Mouse (Mus musculus): ENCODE results near the gene 5730455P16Rik. TPM values are rescaled to one million over a fixed set of nuclear protein-coding genes. Genes with fewer than 3 reads are reported as not detected.
"Not testable (repeated sequence)": the region's sequence is repeated elsewhere in the genome, so short reads cannot be mapped to it uniquely, and the experiment has no call there.

5730455P16Rik gene
- polyA plus RNA-seq (2012; rRNA removed) = 3.5 and 4.7 TPM in 2 replicates

GRCm38 (mm10) chr11:80377712-80378451 lies at the start of gene 5730455P16Rik:
TSS of gene 5730455P16Rik (minus strand) at chr11:80378034.
- Histone ChIP-seq H3K36me3 (ENCODE audit: control insufficient read depth, insufficient read depth, low read length) (peaks cover 4% of the 10 kb centered on the region; the same call in 1 of the 2 replicates), H3K27ac (ENCODE audit: insufficient read depth, low read length) (peak within 1 kb of the TSS; percentile 31), H3K4me1 (ENCODE audit: control insufficient read depth, insufficient read depth, insufficient read length) (no peaks in the 10 kb centered on the region; the same call in 1 of the 2 replicates), H3K4me3 (ENCODE audit: extremely low read depth, insufficient read depth, insufficient read length) (peak within 1 kb of the TSS; percentile 71), H3K27me3 (ENCODE audit: control insufficient read depth, insufficient read depth, low read length) (no peaks in the 10 kb centered on the region)
- DNase-seq (ENCODE audit: low read depth in 1 of 2, low spot score in 2 of 2) = peak; percentile 64 to 67
- peak; percentile 64 for TF ChIP-seq POLR2A (IDR thresholded peaks at IDR 0.05; ENCODE audit: low read depth, low read length)
- TF ChIP-seq CTCF (IDR thresholded peaks at IDR 0.05; ENCODE audit: extremely low read depth, insufficient read depth, insufficient read length, insufficient replicate concordance) = no peak
- 1% methylated on average over 40 of the region's 43 CpGs for WGBS

GRCm38 (mm10) chr11:80426029-80426813 lies 48.4 kb upstream of the 5730455P16Rik start:
- 82% methylated on average over 16 of the region's 16 CpGs for WGBS
- H3K36me3 ChIP-seq (ENCODE audit: control insufficient read depth, insufficient read depth, low read length); DNase-seq (ENCODE audit: low read depth in 1 of 2, low spot score in 2 of 2); H3K4me3 ChIP-seq (ENCODE audit: extremely low read depth, insufficient read depth, insufficient read length); H3K4me1 ChIP-seq (ENCODE audit: control insufficient read depth, insufficient read depth, insufficient read length); H3K27ac ChIP-seq (ENCODE audit: insufficient read depth, low read length); H3K27me3 ChIP-seq (ENCODE audit: control insufficient read depth, insufficient read depth, low read length): not testable (repeated sequence)

- 63% methylated on average over 5 of the region's 5 CpGs for WGBS
- TF ChIP-seq POLR2A (IDR thresholded peaks at IDR 0.05; ENCODE audit: low read depth, low read length) (no peak), CTCF (IDR thresholded peaks at IDR 0.05; ENCODE audit: extremely low read depth, insufficient read depth, insufficient read length, insufficient replicate concordance) (no peak)
- Histone ChIP-seq H3K4me1 (ENCODE audit: control insufficient read depth, insufficient read depth, insufficient read length) (0 out of 2 replicates have a peak, but pooled peaks cover 3% of the 10 kb centered on the region), H3K36me3 (ENCODE audit: control insufficient read depth, insufficient read depth, low read length) (no peaks in the 10 kb centered on the region), H3K27me3 (ENCODE audit: control insufficient read depth, insufficient read depth, low read length) (no peaks in the 10 kb centered on the region), H3K4me3 (ENCODE audit: extremely low read depth, insufficient read depth, insufficient read length) (no peak overlapping the region), H3K27ac (ENCODE audit: insufficient read depth, low read length) (no peak overlapping the region)
- DNase-seq (ENCODE audit: low read depth in 1 of 2, low spot score in 2 of 2) = no peak
Measured at GRCm38 (mm10) chr11:80425247-80425778, 47.5 kb upstream of the 5730455P16Rik start.

- Histone ChIP-seq H3K4me3 (ENCODE audit: extremely low read depth, insufficient read depth, insufficient read length) (no peak overlapping the region), H3K4me1 (ENCODE audit: control insufficient read depth, insufficient read depth, insufficient read length) (0 out of 2 replicates have a peak, but pooled peaks cover under 1% of the 10 kb centered on the region), H3K36me3 (ENCODE audit: control insufficient read depth, insufficient read depth, low read length) (no peaks in the 10 kb centered on the region), H3K27ac (ENCODE audit: insufficient read depth, low read length) (no peak overlapping the region), H3K27me3 (ENCODE audit: control insufficient read depth, insufficient read depth, low read length) (no peaks in the 10 kb centered on the region)
- WGBS = 73% methylated on average over 2 of the region's 2 CpGs
- no peak for DNase-seq (ENCODE audit: low read depth in 1 of 2, low spot score in 2 of 2)
- TF ChIP-seq CTCF (IDR thresholded peaks at IDR 0.05; ENCODE audit: extremely low read depth, insufficient read depth, insufficient read length, insufficient replicate concordance) = no peak
- TF ChIP-seq POLR2A (IDR thresholded peaks at IDR 0.05; ENCODE audit: low read depth, low read length) = no peak
Measured at GRCm38 (mm10) chr11:80424691-80425090, 46.9 kb upstream of the 5730455P16Rik start.

- H3K4me3 ChIP-seq (ENCODE audit: extremely low read depth, insufficient read depth, insufficient read length) = no peak overlapping the region
- no peaks in the 10 kb centered on the region for H3K4me1 ChIP-seq (ENCODE audit: control insufficient read depth, insufficient read depth, insufficient read length)
- no peaks in the 10 kb centered on the region for H3K27me3 ChIP-seq (ENCODE audit: control insufficient read depth, insufficient read depth, low read length)
- 69% methylated on average over 7 of the region's 7 CpGs for WGBS
- no peaks in the 10 kb centered on the region for H3K36me3 ChIP-seq (ENCODE audit: control insufficient read depth, insufficient read depth, low read length)
- no peak for TF ChIP-seq POLR2A (IDR thresholded peaks at IDR 0.05; ENCODE audit: low read depth, low read length)
- no peak for TF ChIP-seq CTCF (IDR thresholded peaks at IDR 0.05; ENCODE audit: extremely low read depth, insufficient read depth, insufficient read length, insufficient replicate concordance)
- no peak overlapping the region for H3K27ac ChIP-seq (ENCODE audit: insufficient read depth, low read length)
- DNase-seq (ENCODE audit: low read depth in 1 of 2, low spot score in 2 of 2) = no peak
Measured at GRCm38 (mm10) chr11:80421421-80422047, 43.7 kb upstream of the 5730455P16Rik start.

GRCm38 (mm10) chr11:80420202-80420984 lies 42.6 kb upstream of the 5730455P16Rik start:
- H3K27me3 ChIP-seq (ENCODE audit: control insufficient read depth, insufficient read depth, low read length) = no peaks in the 10 kb centered on the region
- H3K36me3 ChIP-seq (ENCODE audit: control insufficient read depth, insufficient read depth, low read length) = no peaks in the 10 kb centered on the region
- WGBS = 39% methylated on average over 2 of the region's 2 CpGs
- H3K4me3 ChIP-seq (ENCODE audit: extremely low read depth, insufficient read depth, insufficient read length) = no peak overlapping the region
- no peak overlapping the region for H3K27ac ChIP-seq (ENCODE audit: insufficient read depth, low read length)
- no peaks in the 10 kb centered on the region for H3K4me1 ChIP-seq (ENCODE audit: control insufficient read depth, insufficient read depth, insufficient read length)
- DNase-seq (ENCODE audit: low read depth in 1 of 2, low spot score in 2 of 2) = no peak
- TF ChIP-seq CTCF (IDR thresholded peaks at IDR 0.05; ENCODE audit: extremely low read depth, insufficient read depth, insufficient read length, insufficient replicate concordance) (no peak), POLR2A (IDR thresholded peaks at IDR 0.05; ENCODE audit: low read depth, low read length) (no peak)
